Mouse (Mus musculus) adrenal gland, postnatal 4 days (tissue): ENCODE results near the gene 1110032A03Rik. TPM values are rescaled to one million over a fixed set of nuclear protein-coding genes. Genes with fewer than 3 reads are reported as not detected.
A peak's percentile ranks its signal among the peaks of the same experiment; 100 is the strongest.

Source experiments
- DNase-seq, 2 experiments: peaks; one replicate each; pipeline ENCODE4 v3.0.0; 2021 to 2022; ENCODE audit warnings: low spot score in 2 of 2, mixed read lengths in 2 of 2
- total RNA-seq, 2 experiments: library from RNA; stranded (reverse); gene quantifications; 2 replicates each; pipeline ENCODE4 v1.2.3; 2021

1110032A03Rik gene
- total RNA-seq, 2 experiments from 2014 or later: 35.5 to 36.5 TPM

- peak; percentile 90 to 94 for DNase-seq
These were observed 36.1 kb downstream of the 1110032A03Rik start, which contains the start of gene Dixdc1 for GRCm38 (mm10) chr9:50738914-50739870. Gene Dixdc1, minus strand, starts transcription at chr9:50739517.

GRCm38 (mm10) chr9:50734989-50735388 lies 40.3 kb downstream of the 1110032A03Rik start:
- no peak for DNase-seq

- DNase-seq: no peak
These were observed 42.8 kb downstream of the 1110032A03Rik start for GRCm38 (mm10) chr9:50732560-50732959.

GRCm38 (mm10) chr9:50729600-50729999 lies 45.7 kb downstream of the 1110032A03Rik start:
- no peak for DNase-seq

GRCm38 (mm10) chr9:50727925-50728651 lies 47.2 kb downstream of the 1110032A03Rik start:
- peak in 1 of 2 experiments; percentile 37 for DNase-seq

GRCm38 (mm10) chr9:50727171-50727924 lies 48.0 kb downstream of the 1110032A03Rik start:
- no peak for DNase-seq

GRCm38 (mm10) chr9:50725921-50726590 lies 49.3 kb downstream of the 1110032A03Rik start:
- no peak for DNase-seq

GRCm38 (mm10) chr9:50724661-50725330 lies 50.5 kb downstream of the 1110032A03Rik start:
- no peak for DNase-seq

- no peak for DNase-seq
These were observed 51.2 kb downstream of the 1110032A03Rik start for GRCm38 (mm10) chr9:50724147-50724546.

- DNase-seq: peak in 1 of 2 experiments; percentile 62
These were observed 51.9 kb downstream of the 1110032A03Rik start for GRCm38 (mm10) chr9:50723406-50723805.

- no peak for DNase-seq
These were observed 52.8 kb downstream of the 1110032A03Rik start for GRCm38 (mm10) chr9:50722451-50722911.

- DNase-seq: no peak
These were observed 54.3 kb downstream of the 1110032A03Rik start for GRCm38 (mm10) chr9:50721061-50721460.

- no peak for DNase-seq
These were observed 56.4 kb downstream of the 1110032A03Rik start for GRCm38 (mm10) chr9:50718878-50719277.

- DNase-seq: no peak
These were observed 61.1 kb downstream of the 1110032A03Rik start for GRCm38 (mm10) chr9:50714188-50714587.

Other genes with a start within 250 kb of the 1110032A03Rik start
- gene Pts, start 246.8 kb downstream of the 1110032A03Rik start, total RNA-seq: 10 to 100 TPM; 71.9 to 77.2 TPM
- 1 to 10 TPM; 5.6 to 6.3 TPM for gene Il18, start 220.7 kb downstream of the 1110032A03Rik start, total RNA-seq
- gene Bco2, start 220.3 kb downstream of the 1110032A03Rik start, total RNA-seq: 1 to 10 TPM; 2.3 to 4.1 TPM
- not detected for gene Tex12, start 214.2 kb downstream of the 1110032A03Rik start, total RNA-seq
- gene Sdhd, start 171.7 kb downstream of the 1110032A03Rik start, total RNA-seq: 100 to 1,000 TPM; 252 to 272 TPM
- 100 to 1,000 TPM; 134 to 149 TPM for gene Timm8b, start 171.6 kb downstream of the 1110032A03Rik start, total RNA-seq
- 1 to 10 TPM; 2.9 to 3.7 TPM for gene Pih1d2, start 158.2 kb downstream of the 1110032A03Rik start, total RNA-seq
- 10 to 100 TPM; 36.8 to 38.8 TPM for gene Nkapd1, start 158.1 kb downstream of the 1110032A03Rik start, total RNA-seq
- gene Dlat, start 115.7 kb downstream of the 1110032A03Rik start, total RNA-seq: 100 to 1,000 TPM; 117 to 122 TPM
- 10 to 100 TPM; 16.0 to 19.7 TPM for gene Dixdc1, start 36.0 kb downstream of the 1110032A03Rik start, total RNA-seq
- gene 2310030G06Rik, start 29.0 kb downstream of the 1110032A03Rik start, total RNA-seq: 10 to 100 TPM; 11.2 to 11.4 TPM
- 10 to 100 TPM; 47.8 to 84.1 TPM for gene Cryab, start 24.2 kb downstream of the 1110032A03Rik start, total RNA-seq
- gene Hspb2, start 23.2 kb downstream of the 1110032A03Rik start, total RNA-seq: 1 to 10 TPM; 4.8 to 7.6 TPM
- 1 to 10 TPM; 8.2 to 9.7 TPM for gene Fdxacb1, start 7.3 kb downstream of the 1110032A03Rik start, total RNA-seq
- gene Alg9, start 501 bp downstream of the 1110032A03Rik start, total RNA-seq: 10 to 100 TPM; 21.4 to 22.5 TPM
- gene Ppp2r1b, start 69.8 kb upstream of the 1110032A03Rik start, total RNA-seq: 10 to 100 TPM; 35.8 to 35.9 TPM
- 10 to 100 TPM; 51.1 to 56.3 TPM for gene Sik2, start 233.6 kb upstream of the 1110032A03Rik start, total RNA-seq